Mouse (Mus musculus) liver (tissue): ENCODE data around the gene Pik3ip1.

Experiments
- DNase-seq: peaks from one replicate; pipeline ENCODE4 v3.0.0-alpha.2; 2020; ENCODE audit warnings: mixed read lengths

Pik3ip1 gene

DNA sequence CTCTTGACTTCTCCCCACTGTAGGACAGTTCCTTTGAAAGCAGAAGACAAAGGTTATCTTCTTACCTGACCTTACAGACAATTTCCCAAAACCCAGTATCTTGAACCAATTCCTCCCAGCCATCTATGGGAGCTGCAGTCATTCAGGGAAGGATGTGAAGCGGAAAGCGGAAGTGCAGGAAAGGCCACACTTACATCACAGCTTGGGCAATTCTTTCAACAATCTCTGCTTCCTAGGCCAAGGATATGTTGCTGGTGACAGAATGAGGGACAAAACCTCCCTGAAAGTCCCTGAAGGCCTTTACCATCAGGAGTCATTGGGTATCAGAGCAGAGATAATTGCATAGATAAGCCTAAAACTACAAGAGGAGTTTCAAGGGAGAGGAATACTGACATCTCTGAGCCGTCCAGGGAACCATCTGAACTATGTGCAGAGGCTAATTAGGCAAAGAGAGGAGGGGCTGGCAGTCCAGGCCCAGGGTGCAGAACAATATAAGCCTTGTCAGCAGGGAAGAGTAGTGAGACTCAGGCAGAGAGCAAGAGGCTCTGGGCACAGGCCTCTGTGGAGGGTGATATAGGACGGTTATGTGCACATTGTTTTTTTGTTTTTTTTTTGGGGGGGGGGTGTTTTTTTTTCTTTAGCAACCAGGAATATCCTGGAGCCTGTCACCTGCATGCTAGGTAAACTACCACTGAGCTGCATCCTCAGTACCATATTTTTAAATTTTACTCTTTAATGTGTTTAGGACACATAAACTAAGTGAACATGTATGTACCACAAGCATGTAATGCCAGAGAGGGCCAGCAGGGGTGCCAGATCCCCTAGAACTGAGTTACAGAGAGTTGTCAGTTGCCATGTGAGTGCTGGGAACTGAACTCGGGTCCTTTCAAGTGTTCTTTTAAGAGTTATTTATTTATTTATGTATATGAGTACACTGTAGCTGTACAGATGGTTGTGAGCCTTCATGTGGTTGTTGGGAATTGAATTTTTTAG, 52.7 kb downstream of the Pik3ip1 start:
- DNase-seq, result peak; percentile 26

DNA sequence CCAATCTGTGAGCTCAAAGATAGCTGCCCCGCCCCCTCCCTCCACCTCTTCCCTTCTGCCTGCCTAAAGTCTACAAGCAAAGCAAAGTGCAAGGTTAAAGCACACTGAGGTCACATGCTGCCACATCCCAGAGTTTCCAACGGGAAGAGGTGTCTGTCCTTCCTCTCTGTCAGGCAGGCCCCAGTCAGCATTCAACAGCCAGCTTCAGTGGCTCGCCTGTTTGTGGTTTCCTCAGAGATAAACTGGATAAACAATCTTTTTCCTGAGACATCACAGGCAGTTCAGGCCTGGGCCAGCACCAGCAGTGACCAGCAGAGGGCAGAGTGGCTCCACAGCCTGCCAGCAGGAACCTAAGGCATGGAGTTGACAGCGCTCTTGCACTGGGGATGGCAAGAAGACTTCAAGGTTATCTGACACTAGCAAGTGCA, 56.8 kb downstream of the Pik3ip1 start:
- peak; percentile 87 for DNase-seq

DNA sequence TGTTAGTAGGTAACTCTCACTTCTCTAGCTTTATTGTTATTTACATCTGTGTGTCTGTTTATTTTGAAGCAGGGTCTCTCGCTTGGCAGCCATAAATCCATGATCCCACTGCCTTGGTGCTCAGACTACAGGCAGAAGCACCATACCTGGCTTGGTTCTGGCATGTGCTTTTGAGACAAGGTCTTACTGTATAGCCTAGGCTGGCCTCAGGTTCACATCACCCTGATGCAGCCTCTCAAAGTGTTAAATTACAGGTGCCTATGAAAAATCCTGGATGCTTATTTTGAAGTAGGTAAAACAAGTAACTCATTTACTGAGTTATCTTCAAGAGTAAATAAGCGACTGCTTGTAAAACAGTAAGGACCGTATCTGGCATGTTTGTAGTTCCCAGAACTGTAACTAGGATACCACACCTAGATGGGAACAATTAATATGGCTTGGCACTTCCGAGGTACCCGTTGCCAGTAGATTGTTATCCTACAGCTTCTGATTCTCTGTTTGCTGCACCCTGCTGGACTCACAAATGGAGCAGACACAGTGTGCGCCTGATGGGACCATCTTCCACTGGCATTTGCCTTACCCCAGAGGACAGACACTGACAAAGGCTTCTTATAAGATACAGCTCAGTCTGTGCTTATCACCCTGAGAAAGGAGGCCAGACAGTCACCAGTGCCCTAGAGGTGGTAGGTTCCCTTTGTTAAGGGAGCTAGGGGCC, 57.4 kb downstream of the Pik3ip1 start:
- DNase-seq, result no peak

DNA sequence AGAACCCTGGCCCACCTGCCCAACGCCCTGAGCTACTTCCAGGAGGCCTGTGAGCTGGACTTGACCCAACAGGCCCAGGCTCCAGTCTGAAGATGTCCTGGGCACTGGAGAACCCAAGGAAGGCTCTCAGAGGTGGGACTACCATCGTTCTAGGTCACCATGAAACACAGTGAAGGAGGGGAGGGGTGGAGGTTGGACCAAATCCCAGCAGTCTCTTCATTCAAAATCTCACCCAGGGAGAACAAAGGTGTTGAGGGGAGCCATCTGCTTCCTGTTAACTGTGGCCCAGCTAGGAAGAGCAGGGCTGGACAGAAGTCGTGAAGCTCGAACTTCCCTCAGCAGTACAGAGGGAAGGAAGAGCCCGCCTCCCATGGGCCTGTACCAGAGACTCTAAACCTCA, 59.8 kb downstream of the Pik3ip1 start:
- no peak for DNase-seq

DNA sequence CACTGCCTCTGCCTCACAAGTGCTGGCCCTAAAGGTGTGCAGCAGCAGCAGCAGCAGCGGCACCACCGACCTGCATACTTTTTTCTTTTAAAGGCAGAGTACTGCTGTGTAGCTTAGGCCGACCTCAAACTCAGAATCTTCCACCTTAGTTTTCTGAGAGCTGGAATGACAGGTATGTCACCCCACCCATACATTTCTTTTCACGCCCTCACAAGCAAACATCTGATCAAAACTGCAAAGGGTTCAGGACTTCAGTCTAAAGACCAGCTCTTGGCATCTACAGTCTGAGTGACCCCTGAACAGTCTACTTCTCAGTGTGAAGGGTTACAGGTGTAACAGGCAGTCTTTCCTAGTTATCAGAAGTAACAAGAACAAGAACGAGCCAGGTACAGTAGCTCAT, 60.6 kb downstream of the Pik3ip1 start:
- DNase-seq, result no peak

DNA sequence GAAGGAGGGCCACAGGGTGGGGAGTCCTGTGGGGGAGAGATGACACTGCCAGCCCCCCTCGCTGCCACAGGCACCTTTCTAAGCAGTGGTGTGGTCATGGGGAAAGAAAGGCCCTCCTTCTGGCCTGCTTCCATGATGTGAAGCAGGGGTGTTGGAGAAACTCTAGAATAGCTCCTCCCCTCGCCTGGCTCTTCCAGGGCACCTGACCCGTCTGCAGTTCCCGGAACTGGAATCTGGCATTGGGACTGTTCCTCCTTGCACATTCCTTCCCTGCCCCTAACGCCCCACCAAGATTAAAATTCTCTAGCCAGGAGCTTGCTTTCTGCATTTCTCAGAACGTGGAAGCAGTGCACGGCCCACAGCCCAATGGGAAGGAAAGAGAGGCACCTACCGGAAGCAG, 62.3 kb downstream of the Pik3ip1 start:
- no peak for DNase-seq
